Mouse (Mus musculus) thymus, postnatal 14 days (tissue): ENCODE measurements around the gene Micu2.

ENCODE experiments used
- DNase-seq: peaks from one replicate; pipeline ENCODE4 v3.0.0; 2021

Micu2 gene

GRCm38 (mm10) chr14:57998526-57999401 is at the start of gene Micu2:
TSS of gene Micu2 (minus strand) at chr14:57999262.
- peak; percentile 89 for DNase-seq

GRCm38 (mm10) chr14:58046639-58047284 is 47.7 kb upstream of the Micu2 start:
- no peak for DNase-seq

- no peak for DNase-seq
Measured at GRCm38 (mm10) chr14:58036174-58036573, 37.1 kb upstream of the Micu2 start.

GRCm38 (mm10) chr14:58034567-58034966 is 35.5 kb upstream of the Micu2 start:
- DNase-seq, result peak; percentile 34

GRCm38 (mm10) chr14:58018869-58019268 is 19.8 kb upstream of the Micu2 start:
- DNase-seq, result no peak

GRCm38 (mm10) chr14:58003852-58004251 is 4.8 kb upstream of the Micu2 start:
- DNase-seq, result no peak

- no peak for DNase-seq
Measured at GRCm38 (mm10) chr14:58002161-58002560, 3.1 kb upstream of the Micu2 start.

- DNase-seq, result no peak
Measured at GRCm38 (mm10) chr14:57999402-57999734, 306 bp upstream of the Micu2 start.

GRCm38 (mm10) chr14:57997431-57997830 is 1.6 kb downstream of the Micu2 start:
- no peak for DNase-seq

GRCm38 (mm10) chr14:57996210-57996609 is 2.9 kb downstream of the Micu2 start:
- DNase-seq, result no peak

- no peak for DNase-seq
Measured at GRCm38 (mm10) chr14:57991761-57992160, 7.3 kb downstream of the Micu2 start.

- no peak for DNase-seq
Measured at GRCm38 (mm10) chr14:57989162-57989561, 9.9 kb downstream of the Micu2 start.

- no peak for DNase-seq
Measured at GRCm38 (mm10) chr14:57985780-57986179, 13.3 kb downstream of the Micu2 start.

- no peak for DNase-seq
Measured at GRCm38 (mm10) chr14:57982450-57982849, 16.6 kb downstream of the Micu2 start.

GRCm38 (mm10) chr14:57981720-57982418 is 17.2 kb downstream of the Micu2 start:
- DNase-seq, result no peak

- no peak for DNase-seq
Measured at GRCm38 (mm10) chr14:57980776-57981175, 18.3 kb downstream of the Micu2 start.

GRCm38 (mm10) chr14:57980179-57980578 is 18.9 kb downstream of the Micu2 start:
- DNase-seq, result no peak

- no peak for DNase-seq
Measured at GRCm38 (mm10) chr14:57978144-57978543, 20.9 kb downstream of the Micu2 start.

- DNase-seq, result no peak
Measured at GRCm38 (mm10) chr14:57975656-57976055, 23.4 kb downstream of the Micu2 start.

GRCm38 (mm10) chr14:57971986-57972525 is 27.0 kb downstream of the Micu2 start:
- peak; percentile 40 for DNase-seq

- DNase-seq, result no peak
Measured at GRCm38 (mm10) chr14:57968873-57969272, 30.2 kb downstream of the Micu2 start.

GRCm38 (mm10) chr14:57967080-57967797 is 31.8 kb downstream of the Micu2 start:
- DNase-seq, result no peak

- DNase-seq, result no peak
Measured at GRCm38 (mm10) chr14:57961861-57962260, 37.2 kb downstream of the Micu2 start.
